Mouse (Mus musculus) kidney, adult 2 months (tissue): ENCODE results near the gene Frmpd2.

Source experiments
- CTCF ChIP-seq: fragments of 200-500 bp; conservative IDR thresholded peaks from 2 replicates; pipeline ENCODE4 v1.5.1; 2011; ENCODE audit warnings: low read depth, mild to moderate bottlenecking, control low read depth, low read length, moderate library complexity, mixed read lengths; ENCODE audit not compliant: insufficient read depth, insufficient read length
- POLR2A ChIP-seq: fragments of 200-500 bp; IDR thresholded peaks from one replicate; pipeline ENCODE4 v1.6.1; 2011; ENCODE audit warnings: low read depth, low read length, control low read depth

- no peak for TF ChIP-seq CTCF
- TF ChIP-seq POLR2A = no peak
Observed at GRCm38 (mm10) chr14:33481991-33482390, 10.5 kb downstream of the Frmpd2 start.
